Comparison of ENCODE assay signal across 9 mouse cellular contexts in the genomic region with DNA sequence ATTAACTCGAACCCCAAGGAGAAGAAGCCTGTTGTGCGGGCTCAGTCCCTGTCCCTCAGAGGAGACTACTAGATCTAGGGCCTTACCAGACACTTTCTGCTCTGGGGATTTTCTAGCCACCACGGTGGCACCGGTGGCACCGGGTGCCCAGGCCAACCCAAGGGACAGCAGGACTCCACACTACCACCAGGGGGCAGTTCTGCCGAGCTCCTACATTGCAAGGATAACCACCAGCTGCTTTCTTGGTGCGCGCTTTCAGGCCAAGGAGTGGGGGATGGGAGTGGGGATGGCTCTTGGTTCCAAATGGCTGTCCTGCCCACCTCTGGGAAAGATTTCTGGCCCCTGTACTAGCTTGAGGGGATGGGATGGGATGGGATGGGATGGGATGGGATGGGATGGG. TPM values are rescaled to one million over a fixed set of nuclear protein-coding genes. Genes with fewer than 3 reads are reported as not detected.
DNase-seq lines count a peak whose midpoint lies in the region; ATAC-seq and TF ChIP-seq lines count a peak whose summit lies in the region.
"Had no signal": no experiment of that assay in that cellular context is flagged by ENCODE, and none has a peak within 500 bp of the region (broad histone marks: within the 10 kb centered on the region; RNA-seq: fewer than 3 reads in every experiment).

No protein-coding gene starts in this region.

- no peak overlapping the region for H3K27ac ChIP-seq in kidney, embryonic 14.5 days (ENCODE audit: low read depth, low read length)
- no peak overlapping the region for H3K27ac ChIP-seq in CH12.LX (ENCODE audit: insufficient read depth, low read depth)
- H3K27ac ChIP-seq in limb, embryonic 10.5 days = no peak overlapping the region
- no peak overlapping the region for H3K27ac ChIP-seq in hindbrain, embryonic 13.5 days
- H3K27ac ChIP-seq: embryonic facial prominence, embryonic 13.5 days; liver, embryonic 13.5 days had no signal

- in situ Hi-C loops in CH12.LX (cut with MboI; ENCODE audit: low pct_ligation_motif_present, low pct_unique_long_range_greater_than_20kb, low sequenced_read_pairs) = no loop called here

- 16% methylated on average over 8 of the region's 8 CpGs for WGBS in kidney, embryonic 14.5 days
- 9% methylated on average over 8 of the region's 8 CpGs for WGBS in limb, embryonic 10.5 days
- WGBS in hindbrain, embryonic 13.5 days = 5% methylated on average over 8 of the region's 8 CpGs

- TF ChIP-seq POLR2A in CH12.LX (IDR thresholded peaks at IDR 0.05; ENCODE audit: low read depth, low read length) = no peak

- no peak overlapping the region for H3K9ac ChIP-seq in kidney, embryonic 14.5 days (ENCODE audit: low read depth, low read length)
- H3K9ac ChIP-seq in CH12.LX (ENCODE audit: insufficient read depth, low read depth) = no peak overlapping the region
- no peak overlapping the region for H3K9ac ChIP-seq in hindbrain, embryonic 13.5 days
- H3K9ac ChIP-seq: embryonic facial prominence, embryonic 13.5 days; liver, embryonic 13.5 days had no signal

- TF ChIP-seq CTCF in CH12.LX (conservative IDR thresholded peaks at IDR 0.05 in 1 of 2, IDR thresholded peaks at IDR 0.05 in 1 of 2; ENCODE audit: low read depth in 2 of 2, low read length in 2 of 2) = peak in 1 of 2 experiments; percentile 52; a peak in 2 of 4 replicates

- TF ChIP-seq RAD21 in CH12.LX (IDR thresholded peaks at IDR 0.05; ENCODE audit: low read depth, low read length) = peak; percentile 10

- H3K4me1 ChIP-seq in kidney, embryonic 14.5 days (ENCODE audit: control insufficient read depth, insufficient read depth, low read length) = 0 out of 2 replicates have a peak, but pooled peaks cover 4% of the 10 kb centered on the region
- peaks cover 6 to 20% of the 10 kb centered on the region in 2 experiments for H3K4me1 ChIP-seq in CH12.LX (ENCODE audit: control insufficient read depth in 1 of 2, insufficient read depth in 2 of 2)
- peaks cover 26% of the 10 kb centered on the region for H3K4me1 ChIP-seq in limb, embryonic 10.5 days
- H3K4me1 ChIP-seq in hindbrain, embryonic 13.5 days (replicated peaks) = peaks cover 26% of the 10 kb centered on the region

- dilution Hi-C loops in CH12.LX (cut with MboI; ENCODE audit: extremely low pct_ligation_motif_present, extremely low pct_unique_long_range_greater_than_20kb, low sequenced_read_pairs) = no loop called here

- H3K27me3 ChIP-seq in kidney, embryonic 14.5 days (ENCODE audit: control insufficient read depth, insufficient read depth, low read length) = peaks cover 58% of the 10 kb centered on the region
- no peaks in the 10 kb centered on the region for H3K27me3 ChIP-seq in CH12.LX (replicated peaks)
- peaks cover 78% of the 10 kb centered on the region for H3K27me3 ChIP-seq in limb, embryonic 10.5 days (ENCODE audit: low read depth, poor library complexity, severe bottlenecking)
- peaks cover 88% of the 10 kb centered on the region for H3K27me3 ChIP-seq in hindbrain, embryonic 13.5 days

- H3K79me2 ChIP-seq in CH12.LX (replicated peaks; ENCODE audit: control insufficient read depth, extremely low read depth, insufficient read depth, poor library complexity, severe bottlenecking) = no peaks in the 10 kb centered on the region

- H3K36me3 ChIP-seq in kidney, embryonic 14.5 days (ENCODE audit: control insufficient read depth, insufficient read depth, low read length) = no peaks in the 10 kb centered on the region
- H3K36me3 ChIP-seq in CH12.LX (replicated peaks in 1 of 2; ENCODE audit: control insufficient read depth in 1 of 2, insufficient read depth in 1 of 2, low read length in 1 of 2) = no peaks in the 10 kb centered on the region
- no peaks in the 10 kb centered on the region for H3K36me3 ChIP-seq in limb, embryonic 10.5 days
- no peaks in the 10 kb centered on the region for H3K36me3 ChIP-seq in hindbrain, embryonic 13.5 days
- H3K36me3 ChIP-seq: embryonic facial prominence, embryonic 13.5 days; liver, embryonic 13.5 days had no signal

- no peaks in the 10 kb centered on the region for H3K9me3 ChIP-seq in kidney, embryonic 14.5 days (ENCODE audit: control insufficient read depth, low read length)
- H3K9me3 ChIP-seq in CH12.LX (replicated peaks; ENCODE audit: low read length) = peaks cover 16% of the 10 kb centered on the region
- H3K9me3 ChIP-seq in limb, embryonic 10.5 days (replicated peaks) = no peaks in the 10 kb centered on the region
- H3K9me3 ChIP-seq in hindbrain, embryonic 13.5 days = no peaks in the 10 kb centered on the region
- H3K9me3 ChIP-seq: embryonic facial prominence, embryonic 13.5 days; liver, embryonic 13.5 days had no signal

- H3K4me3 ChIP-seq in kidney, embryonic 14.5 days (ENCODE audit: low read length) = no peak overlapping the region
- H3K4me3 ChIP-seq in CH12.LX (replicated peaks in 1 of 3; ENCODE audit: low read depth in 2 of 3, low read length in 2 of 3, poor library complexity in 1 of 3) = no peak overlapping the region
- H3K4me3 ChIP-seq in limb, embryonic 10.5 days = no peak overlapping the region
- no peak overlapping the region for H3K4me3 ChIP-seq in hindbrain, embryonic 13.5 days
- H3K4me3 ChIP-seq: embryonic facial prominence, embryonic 13.5 days; liver, embryonic 13.5 days had no signal

- no peak for TF ChIP-seq EP300 in CH12.LX (IDR thresholded peaks at IDR 0.05; ENCODE audit: low read length)

- ATAC-seq in kidney, embryonic 14.5 days (ENCODE audit: low FRiP score, low TSS enrichment) = no peak
- ATAC-seq in hindbrain, embryonic 13.5 days (ENCODE audit: low FRiP score) = no peak

- H3K4me2 ChIP-seq in kidney, embryonic 14.5 days (replicated peaks; ENCODE audit: low read depth, low read length) = no peak overlapping the region
- H3K4me2 ChIP-seq in CH12.LX (ENCODE audit: insufficient read depth, low read depth, poor library complexity, severe bottlenecking) = no peak overlapping the region
- H3K4me2 ChIP-seq in hindbrain, embryonic 13.5 days = no peak overlapping the region
- H3K4me2 ChIP-seq: embryonic facial prominence, embryonic 13.5 days; liver, embryonic 13.5 days had no signal

- peak; percentile 55 for DNase-seq in kidney, adult 9 months
- DNase-seq in CH12.LX (ENCODE audit: extremely low read depth) (no peak), ZHBTc4 (ENCODE audit: low read depth, low spot score) (peak; percentile 72)
- DNase-seq in limb, embryonic 10.5 days (ENCODE audit: low spot score) = peak; percentile 59
- peak; percentile 17 to 19 for DNase-seq in thymus, postnatal 36 days
- DNase-seq: liver, embryonic 13.5 days had no signal

TF ChIP-seq in CH12.LX, 34 proteins besides CTCF, POLR2A, EP300 and RAD21:
- TF ChIP-seq SMC3 (IDR thresholded peaks at IDR 0.05; ENCODE audit: low read depth, low read length) = peak; percentile 39
- TF ChIP-seq MEF2A (IDR thresholded peaks at IDR 0.05; ENCODE audit: borderline replicate concordance, low read depth, low read length) = no peak
- TF ChIP-seq ETS1 (conservative IDR thresholded peaks at IDR 0.05; ENCODE audit: low read depth, low read length) = no peak
- TF ChIP-seq HCFC1 (IDR thresholded peaks at IDR 0.05; ENCODE audit: low read depth, low read length) = no peak

RNA-seq across cellular contexts. Expression of gene Foxd1, which starts 2.5 kb away (rescaled TPM):
- polyA plus RNA-seq in kidney, embryonic 14.5 days (2014; fragmentation: Nextera tagmentation; extraction: Ambion mirVana) = 8.5 and 12.8 TPM in 2 replicates
- not detected in 2 replicates for total RNA-seq in CH12.LX (2012; rRNA removed)
- not detected in 2 replicates for total RNA-seq in CH12.LX (2014; rRNA removed)
- polyA plus RNA-seq in CH12.LX (2012; ENCODE audit: insufficient read length, low read depth) = not detected in 2 replicates
- 0.11 and 0.21 TPM in 2 replicates for polyA plus RNA-seq in limb, embryonic 10.5 days (2016; fragmentation: Nextera tagmentation; extraction: Ambion mirVana)
- 0.79 and 1.1 TPM in 2 replicates for polyA plus RNA-seq in hindbrain, embryonic 13.5 days (2015; fragmentation: Nextera tagmentation; extraction: Ambion mirVana)
- polyA plus RNA-seq: liver, embryonic 13.5 days had no signal

RNA-seq across cellular contexts. Expression of gene Btf3, which starts 34.7 kb away (rescaled TPM):
- polyA plus RNA-seq in kidney, embryonic 14.5 days (2014; fragmentation: Nextera tagmentation; extraction: Ambion mirVana) = 811 and 923 TPM in 2 replicates
- total RNA-seq in CH12.LX (2012; rRNA removed) (1,038 and 1,073 TPM in 2 replicates), CH12.LX (2014; rRNA removed) (1,568 and 1,693 TPM in 2 replicates)
- polyA plus RNA-seq in CH12.LX (2012; ENCODE audit: insufficient read length, low read depth) = 1,281 and 1,367 TPM in 2 replicates
- 695 and 810 TPM in 2 replicates for polyA plus RNA-seq in limb, embryonic 10.5 days (2016; fragmentation: Nextera tagmentation; extraction: Ambion mirVana)
- 585 and 615 TPM in 2 replicates for polyA plus RNA-seq in hindbrain, embryonic 13.5 days (2015; fragmentation: Nextera tagmentation; extraction: Ambion mirVana)
